Mouse (Mus musculus): ENCODE data around the gene March4. TPM values are rescaled to one million over a fixed set of nuclear protein-coding genes. Genes with fewer than 3 reads are reported as not detected.

Gene March4
- polyA plus RNA-seq, 1 experiment from 2014 or later, result 0.05 TPM

DNA sequence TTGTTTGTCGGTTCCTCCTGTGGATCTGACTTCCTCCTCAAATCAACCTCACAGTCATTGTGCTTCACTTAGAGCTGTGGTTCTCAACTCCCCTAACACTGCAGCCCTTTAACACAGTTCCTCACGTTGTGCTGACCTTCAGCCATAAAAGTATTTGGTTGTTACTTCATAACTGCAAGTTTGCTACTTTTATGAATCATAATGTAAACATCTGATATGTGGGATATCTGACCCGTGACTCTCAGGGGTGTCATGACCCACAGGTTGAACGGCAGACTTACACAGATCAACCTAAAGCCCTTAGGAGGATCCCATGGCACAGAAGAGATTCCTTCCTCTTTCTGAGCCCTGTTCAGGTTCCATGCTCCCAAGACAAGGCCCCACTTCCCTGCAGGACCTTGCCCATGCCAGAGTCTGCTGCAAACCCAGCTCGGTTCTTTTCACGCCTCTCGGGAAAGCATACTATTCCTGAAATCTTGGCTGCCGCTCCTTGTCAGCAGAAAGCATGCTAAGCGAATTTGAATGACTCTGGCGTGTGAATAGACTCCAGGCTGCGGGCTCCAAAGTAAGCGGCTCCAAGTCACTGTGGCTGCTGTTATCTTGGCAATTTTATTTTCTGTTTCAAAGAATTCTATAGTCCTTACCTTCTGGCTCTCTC, 71.7 kb downstream of the March4 start:
- Histone ChIP-seq H3K4me1 (ENCODE audit: control insufficient read depth in 2 of 2, insufficient read depth in 2 of 2, low read length in 2 of 2) (peaks cover 0 to 4% of the 10 kb centered on the region in 2 experiments; a peak in 2 of 4 replicates), H3K9ac (ENCODE audit: low read length) (no peak overlapping the region), H3K4me3 (ENCODE audit: control insufficient read depth in 1 of 2, insufficient read depth in 1 of 2, low read depth in 1 of 2, low read length in 2 of 2) (no peak overlapping the region), H3K4me2 (ENCODE audit: low read length) (no peak overlapping the region), H3K9me3 (ENCODE audit: control insufficient read depth, low read length) (no peaks in the 10 kb centered on the region), H3K27ac (replicated peaks in 1 of 2; ENCODE audit: control insufficient read depth in 1 of 2, insufficient read depth in 1 of 2, low read depth in 2 of 2, low read length in 2 of 2) (no peak overlapping the region), H3K27me3 (ENCODE audit: control insufficient read depth, insufficient read depth, low read length) (no peaks in the 10 kb centered on the region), H3K36me3 (ENCODE audit: control insufficient read depth, insufficient read depth, low read length) (no peaks in the 10 kb centered on the region)
- no peak for ATAC-seq (ENCODE audit: insufficient number of reproducible peaks, insufficient read depth, low FRiP score, low read depth)
- 35% methylated on average over 12 of the region's 12 CpGs for WGBS

GRCm38 (mm10) chr1:72462516-72462915, 74.2 kb downstream of the March4 start:
- no peaks in the 10 kb centered on the region for H3K9me3 ChIP-seq (ENCODE audit: control insufficient read depth, low read length)
- no peaks in the 10 kb centered on the region for H3K36me3 ChIP-seq (ENCODE audit: control insufficient read depth, insufficient read depth, low read length)
- H3K4me3 ChIP-seq (ENCODE audit: control insufficient read depth in 1 of 2, insufficient read depth in 1 of 2, low read depth in 1 of 2, low read length in 2 of 2), result no peak overlapping the region
- no peak overlapping the region for H3K27ac ChIP-seq (replicated peaks in 1 of 2; ENCODE audit: control insufficient read depth in 1 of 2, insufficient read depth in 1 of 2, low read depth in 2 of 2, low read length in 2 of 2)
- no peaks in the 10 kb centered on the region for H3K27me3 ChIP-seq (ENCODE audit: control insufficient read depth, insufficient read depth, low read length)
- no peak for ATAC-seq (ENCODE audit: insufficient number of reproducible peaks, insufficient read depth, low FRiP score, low read depth)
- H3K4me1 ChIP-seq (ENCODE audit: control insufficient read depth in 2 of 2, insufficient read depth in 2 of 2, low read length in 2 of 2), result peaks cover 0 to 4% of the 10 kb centered on the region in 2 experiments; a peak in 2 of 4 replicates
- H3K9ac ChIP-seq (ENCODE audit: low read length), result no peak overlapping the region
- 37% methylated on average over 6 of the region's 6 CpGs for WGBS
- no peak overlapping the region for H3K4me2 ChIP-seq (ENCODE audit: low read length)

DNA sequence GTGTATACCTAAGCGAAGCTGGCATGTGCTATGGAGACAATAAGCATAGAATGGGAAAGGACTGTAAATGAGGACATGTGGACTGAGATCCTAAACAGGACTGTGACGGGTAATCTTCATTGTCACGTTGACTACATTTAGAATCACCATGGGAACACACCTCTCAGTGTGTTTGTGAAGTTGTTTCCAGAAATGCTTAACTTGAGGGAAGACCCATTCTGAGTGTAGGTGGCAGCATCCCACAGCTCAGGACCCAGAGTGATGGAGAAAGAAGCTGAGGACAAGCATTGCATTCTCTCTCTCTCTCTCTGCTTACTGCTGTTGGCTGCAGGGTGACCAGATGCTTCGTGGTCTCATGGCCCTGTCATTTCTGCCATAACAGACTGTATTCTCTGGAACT, 79.1 kb downstream of the March4 start:
- Histone ChIP-seq H3K4me1 (ENCODE audit: control insufficient read depth in 2 of 2, insufficient read depth in 2 of 2, low read length in 2 of 2) (peaks cover 0 to 4% of the 10 kb centered on the region in 2 experiments; a peak in 2 of 4 replicates), H3K9ac (ENCODE audit: low read length) (no peak overlapping the region), H3K9me3 (ENCODE audit: control insufficient read depth, low read length) (no peaks in the 10 kb centered on the region), H3K27ac (replicated peaks in 1 of 2; ENCODE audit: control insufficient read depth in 1 of 2, insufficient read depth in 1 of 2, low read depth in 2 of 2, low read length in 2 of 2) (no peak overlapping the region), H3K4me3 (ENCODE audit: control insufficient read depth in 1 of 2, insufficient read depth in 1 of 2, low read depth in 1 of 2, low read length in 2 of 2) (no peak overlapping the region), H3K27me3 (ENCODE audit: control insufficient read depth, insufficient read depth, low read length) (no peaks in the 10 kb centered on the region), H3K36me3 (ENCODE audit: control insufficient read depth, insufficient read depth, low read length) (no peaks in the 10 kb centered on the region), H3K4me2 (ENCODE audit: low read length) (no peak overlapping the region)
- ATAC-seq (ENCODE audit: insufficient number of reproducible peaks, insufficient read depth, low FRiP score, low read depth), result no peak
- WGBS, result 80% methylated on average over 4 of the region's 4 CpGs

DNA sequence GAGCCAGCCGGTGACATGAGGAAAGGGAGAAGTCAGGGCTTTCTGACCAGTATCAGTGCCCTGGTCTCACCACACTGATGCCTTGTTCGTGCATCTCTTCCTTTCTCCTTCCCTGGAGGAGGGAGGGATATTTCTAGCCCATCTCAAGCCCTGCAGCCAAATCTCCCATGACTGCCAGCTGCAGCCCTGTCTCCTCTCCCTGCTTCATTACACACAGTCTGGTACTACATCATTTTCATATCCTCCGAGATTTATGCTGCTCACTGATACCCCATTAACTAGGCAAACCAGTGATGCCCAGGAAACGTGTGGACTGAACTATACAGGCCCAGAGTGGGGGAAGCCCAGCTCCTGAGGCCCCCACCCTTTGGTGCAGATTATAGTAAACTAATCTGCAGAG, 80.8 kb downstream of the March4 start:
- Histone ChIP-seq H3K4me2 (ENCODE audit: low read length) (no peak overlapping the region), H3K9ac (ENCODE audit: low read length) (no peak overlapping the region), H3K27ac (replicated peaks in 1 of 2; ENCODE audit: control insufficient read depth in 1 of 2, insufficient read depth in 1 of 2, low read depth in 2 of 2, low read length in 2 of 2) (no peak overlapping the region), H3K36me3 (ENCODE audit: control insufficient read depth, insufficient read depth, low read length) (no peaks in the 10 kb centered on the region), H3K4me1 (ENCODE audit: control insufficient read depth in 2 of 2, insufficient read depth in 2 of 2, low read length in 2 of 2) (no peaks in the 10 kb centered on the region), H3K4me3 (ENCODE audit: control insufficient read depth in 1 of 2, insufficient read depth in 1 of 2, low read depth in 1 of 2, low read length in 2 of 2) (no peak overlapping the region), H3K9me3 (ENCODE audit: control insufficient read depth, low read length) (no peaks in the 10 kb centered on the region), H3K27me3 (ENCODE audit: control insufficient read depth, insufficient read depth, low read length) (no peaks in the 10 kb centered on the region)
- ATAC-seq (ENCODE audit: insufficient number of reproducible peaks, insufficient read depth, low FRiP score, low read depth), result no peak
- 80% methylated on average over 4 of the region's 4 CpGs for WGBS

DNA sequence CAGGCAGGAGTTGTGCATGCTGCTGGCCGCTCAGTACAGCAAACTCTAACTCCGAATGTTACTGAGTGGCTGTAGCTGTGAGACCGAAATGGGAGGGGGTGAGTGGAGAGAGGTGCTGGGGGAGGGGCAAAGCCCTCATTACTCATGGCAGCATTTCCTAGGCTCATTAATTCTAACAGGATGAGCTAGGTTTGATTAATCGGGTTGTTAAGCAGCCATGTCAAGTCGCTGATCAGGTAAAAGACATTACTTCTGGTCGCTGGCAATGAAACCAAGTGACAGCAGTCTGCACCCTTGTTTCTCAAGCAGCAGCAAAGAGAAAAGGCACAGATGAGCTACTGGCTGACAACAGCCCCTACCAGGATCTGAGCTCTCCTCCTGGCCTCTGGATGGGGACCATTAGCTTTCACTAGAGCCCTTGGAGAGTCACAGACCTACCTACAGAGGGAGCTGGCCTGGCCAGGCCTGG, 82.0 kb downstream of the March4 start:
- H3K27ac ChIP-seq (replicated peaks in 1 of 2; ENCODE audit: control insufficient read depth in 1 of 2, insufficient read depth in 1 of 2, low read depth in 2 of 2, low read length in 2 of 2), result no peak overlapping the region
- ATAC-seq (ENCODE audit: insufficient number of reproducible peaks, insufficient read depth, low FRiP score, low read depth), result no peak
- H3K4me1 ChIP-seq (ENCODE audit: control insufficient read depth in 2 of 2, insufficient read depth in 2 of 2, low read length in 2 of 2), result no peaks in the 10 kb centered on the region
- no peaks in the 10 kb centered on the region for H3K9me3 ChIP-seq (ENCODE audit: control insufficient read depth, low read length)
- no peak overlapping the region for H3K9ac ChIP-seq (ENCODE audit: low read length)
- no peaks in the 10 kb centered on the region for H3K36me3 ChIP-seq (ENCODE audit: control insufficient read depth, insufficient read depth, low read length)
- no peak overlapping the region for H3K4me2 ChIP-seq (ENCODE audit: low read length)
- H3K4me3 ChIP-seq (ENCODE audit: control insufficient read depth in 1 of 2, insufficient read depth in 1 of 2, low read depth in 1 of 2, low read length in 2 of 2), result no peak overlapping the region
- 62% methylated on average over 6 of the region's 6 CpGs for WGBS
- H3K27me3 ChIP-seq (ENCODE audit: control insufficient read depth, insufficient read depth, low read length), result no peaks in the 10 kb centered on the region

DNA sequence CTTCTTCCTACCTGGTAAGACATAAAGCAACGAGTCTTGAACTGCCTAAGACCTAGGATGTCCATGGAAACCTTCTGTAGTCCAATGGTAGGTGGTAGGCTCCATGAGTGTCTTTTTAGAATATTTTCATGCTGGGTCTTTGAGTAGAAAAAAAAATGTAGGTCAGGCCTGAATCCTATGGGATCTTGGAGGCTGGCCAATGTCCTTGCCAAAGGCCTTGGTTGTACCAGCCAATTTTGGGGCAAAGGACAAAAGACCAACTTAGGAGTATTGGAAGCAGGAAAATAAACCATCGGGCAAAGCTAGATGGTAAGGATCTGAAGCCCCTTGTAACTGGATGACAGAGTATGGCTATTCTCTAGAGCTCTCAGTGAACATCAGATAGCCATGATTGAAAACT, 83.9 kb downstream of the March4 start:
- no peak overlapping the region for H3K4me3 ChIP-seq (ENCODE audit: control insufficient read depth in 1 of 2, insufficient read depth in 1 of 2, low read depth in 1 of 2, low read length in 2 of 2)
- no peak overlapping the region for H3K27ac ChIP-seq (replicated peaks in 1 of 2; ENCODE audit: control insufficient read depth in 1 of 2, insufficient read depth in 1 of 2, low read depth in 2 of 2, low read length in 2 of 2)
- H3K9me3 ChIP-seq (ENCODE audit: control insufficient read depth, low read length), result no peaks in the 10 kb centered on the region
- no peak overlapping the region for H3K4me2 ChIP-seq (ENCODE audit: low read length)
- 69% methylated on average over 2 of the region's 2 CpGs for WGBS
- H3K4me1 ChIP-seq (ENCODE audit: control insufficient read depth in 2 of 2, insufficient read depth in 2 of 2, low read length in 2 of 2), result no peaks in the 10 kb centered on the region
- H3K9ac ChIP-seq (ENCODE audit: low read length), result no peak overlapping the region
- H3K27me3 ChIP-seq (ENCODE audit: control insufficient read depth, insufficient read depth, low read length), result no peaks in the 10 kb centered on the region
- ATAC-seq (ENCODE audit: insufficient number of reproducible peaks, insufficient read depth, low FRiP score, low read depth), result no peak
- H3K36me3 ChIP-seq (ENCODE audit: control insufficient read depth, insufficient read depth, low read length), result no peaks in the 10 kb centered on the region

- Histone ChIP-seq H3K9ac (ENCODE audit: low read length) (no peak overlapping the region), H3K9me3 (ENCODE audit: control insufficient read depth, low read length) (no peaks in the 10 kb centered on the region), H3K4me2 (ENCODE audit: low read length) (no peak overlapping the region), H3K27me3 (ENCODE audit: control insufficient read depth, insufficient read depth, low read length) (no peaks in the 10 kb centered on the region), H3K36me3 (ENCODE audit: control insufficient read depth, insufficient read depth, low read length) (no peaks in the 10 kb centered on the region), H3K4me3 (ENCODE audit: control insufficient read depth in 1 of 2, insufficient read depth in 1 of 2, low read depth in 1 of 2, low read length in 2 of 2) (no peak overlapping the region), H3K4me1 (ENCODE audit: control insufficient read depth in 2 of 2, insufficient read depth in 2 of 2, low read length in 2 of 2) (no peaks in the 10 kb centered on the region), H3K27ac (replicated peaks in 1 of 2; ENCODE audit: control insufficient read depth in 1 of 2, insufficient read depth in 1 of 2, low read depth in 2 of 2, low read length in 2 of 2) (no peak overlapping the region)
- 34% methylated on average over 4 of the region's 4 CpGs for WGBS
- ATAC-seq (ENCODE audit: insufficient number of reproducible peaks, insufficient read depth, low FRiP score, low read depth), result no peak
Measured at GRCm38 (mm10) chr1:72450790-72451189, 85.9 kb downstream of the March4 start.

DNA sequence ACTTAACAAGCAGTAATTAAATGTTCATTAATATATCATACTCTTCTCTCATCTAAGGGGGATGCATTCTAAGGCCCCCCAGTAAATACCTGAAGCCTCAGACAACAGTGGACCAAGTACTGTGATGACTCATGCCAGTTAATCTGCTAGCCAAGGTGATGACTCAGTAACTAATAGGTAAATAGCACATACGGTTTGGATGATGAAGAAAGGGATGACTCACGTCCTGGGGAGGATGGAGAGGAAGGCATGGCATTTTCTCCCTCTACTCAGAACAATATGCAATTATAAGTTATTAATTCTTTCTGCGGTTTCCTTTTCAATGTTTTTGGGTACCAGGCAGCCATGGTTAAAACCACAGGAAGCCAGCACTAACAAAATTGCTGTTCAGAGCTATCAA, 87.0 kb downstream of the March4 start:
- WGBS, result 63% methylated on average over 3 of the region's 3 CpGs

More for the DNA sequence above, 87.0 kb downstream of the March4 start:
- H3K36me3 ChIP-seq (ENCODE audit: control insufficient read depth, insufficient read depth, low read length), result no peaks in the 10 kb centered on the region
- no peak overlapping the region for H3K27ac ChIP-seq (replicated peaks in 1 of 2; ENCODE audit: control insufficient read depth in 1 of 2, insufficient read depth in 1 of 2, low read depth in 2 of 2, low read length in 2 of 2)
- no peak overlapping the region for H3K4me3 ChIP-seq (ENCODE audit: control insufficient read depth in 1 of 2, insufficient read depth in 1 of 2, low read depth in 1 of 2, low read length in 2 of 2)
- no peak overlapping the region for H3K9ac ChIP-seq (ENCODE audit: low read length)
- no peaks in the 10 kb centered on the region for H3K27me3 ChIP-seq (ENCODE audit: control insufficient read depth, insufficient read depth, low read length)
- ATAC-seq (ENCODE audit: insufficient number of reproducible peaks, insufficient read depth, low FRiP score, low read depth), result no peak
- H3K4me1 ChIP-seq (ENCODE audit: control insufficient read depth in 2 of 2, insufficient read depth in 2 of 2, low read length in 2 of 2), result no peaks in the 10 kb centered on the region
- no peaks in the 10 kb centered on the region for H3K9me3 ChIP-seq (ENCODE audit: control insufficient read depth, low read length)
- H3K4me2 ChIP-seq (ENCODE audit: low read length), result no peak overlapping the region

Measured in heart, embryonic 14.5 days (tissue).